Mouse (Mus musculus): Measurements from ENCODE around the gene Pak4.

The Pak4 gene

DNA sequence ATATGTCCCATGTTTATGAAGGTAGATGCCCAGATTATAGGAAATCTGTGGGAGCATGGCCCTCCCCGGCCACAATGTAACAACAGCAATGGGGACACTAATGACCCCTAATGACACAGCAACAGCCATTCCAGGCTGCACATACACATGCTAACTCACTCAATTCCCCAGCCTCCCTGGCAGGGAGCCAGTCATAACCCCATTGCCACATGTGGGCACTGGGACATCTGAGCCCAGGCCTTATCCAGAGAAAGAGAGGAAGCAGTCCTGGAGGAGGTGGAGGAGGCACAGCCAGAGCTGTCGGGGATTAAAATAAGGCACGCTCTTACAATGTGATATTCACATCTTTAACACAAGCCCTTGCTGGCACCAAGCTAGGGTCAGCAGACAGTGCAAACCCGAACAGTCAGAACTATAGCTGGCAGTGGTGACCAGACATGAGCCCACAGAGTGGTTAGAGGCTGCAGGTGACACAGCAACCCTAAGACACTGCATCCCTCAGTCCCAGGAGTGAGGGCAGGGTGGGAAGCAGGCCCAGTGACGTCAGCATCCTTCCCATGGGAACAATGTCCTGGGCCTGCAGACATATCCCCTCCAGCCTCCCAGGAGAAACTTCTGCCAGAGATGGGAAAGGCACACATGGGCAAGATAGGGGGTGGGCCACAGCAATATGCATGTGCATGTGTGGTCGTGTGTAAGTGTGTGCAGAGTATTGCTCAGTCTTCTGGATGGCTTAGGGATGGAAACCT, 11.1 kb downstream of the Pak4 start:
- DNase-seq = no peak

DNA sequence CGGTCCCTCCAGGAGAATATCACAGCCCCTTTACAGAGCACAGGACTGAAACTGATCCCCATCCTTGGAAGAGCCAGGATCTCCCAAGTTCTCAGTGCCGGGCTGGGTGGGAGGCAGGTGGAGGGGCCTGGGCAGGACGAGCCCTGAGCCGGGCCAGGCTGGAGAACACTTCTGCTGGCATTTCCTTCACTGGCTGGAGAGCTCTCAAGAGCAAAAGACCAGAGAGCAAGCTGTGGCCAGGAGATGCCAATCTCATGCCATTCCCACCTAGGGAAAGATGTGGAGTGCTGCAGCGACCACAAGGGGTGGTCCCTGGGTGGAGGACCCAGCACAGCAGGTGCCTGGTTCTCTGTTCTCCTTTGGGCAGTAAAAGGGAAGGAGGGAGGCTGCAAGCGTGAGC, 13.0 kb downstream of the Pak4 start:
- DNase-seq = no peak

DNA sequence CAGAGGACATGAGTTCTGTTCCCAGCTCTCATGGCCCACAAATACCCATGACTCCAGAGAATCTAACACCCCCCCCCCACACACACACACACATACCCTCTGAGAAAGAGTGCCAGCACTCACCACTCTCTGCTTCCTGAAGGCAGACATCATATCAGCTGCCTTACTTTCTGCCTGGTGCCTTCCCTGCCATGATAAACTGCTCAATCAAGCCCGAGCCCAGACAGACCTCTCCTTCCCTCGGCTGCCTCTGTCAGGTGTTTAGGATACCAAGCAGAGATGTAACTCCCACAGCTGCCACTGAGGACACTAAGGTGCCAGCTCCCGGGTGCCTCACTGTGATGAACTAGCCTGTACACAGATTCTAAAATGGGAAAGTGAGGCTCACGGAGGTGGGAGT, 13.5 kb downstream of the Pak4 start:
- DNase-seq = no peak

DNA sequence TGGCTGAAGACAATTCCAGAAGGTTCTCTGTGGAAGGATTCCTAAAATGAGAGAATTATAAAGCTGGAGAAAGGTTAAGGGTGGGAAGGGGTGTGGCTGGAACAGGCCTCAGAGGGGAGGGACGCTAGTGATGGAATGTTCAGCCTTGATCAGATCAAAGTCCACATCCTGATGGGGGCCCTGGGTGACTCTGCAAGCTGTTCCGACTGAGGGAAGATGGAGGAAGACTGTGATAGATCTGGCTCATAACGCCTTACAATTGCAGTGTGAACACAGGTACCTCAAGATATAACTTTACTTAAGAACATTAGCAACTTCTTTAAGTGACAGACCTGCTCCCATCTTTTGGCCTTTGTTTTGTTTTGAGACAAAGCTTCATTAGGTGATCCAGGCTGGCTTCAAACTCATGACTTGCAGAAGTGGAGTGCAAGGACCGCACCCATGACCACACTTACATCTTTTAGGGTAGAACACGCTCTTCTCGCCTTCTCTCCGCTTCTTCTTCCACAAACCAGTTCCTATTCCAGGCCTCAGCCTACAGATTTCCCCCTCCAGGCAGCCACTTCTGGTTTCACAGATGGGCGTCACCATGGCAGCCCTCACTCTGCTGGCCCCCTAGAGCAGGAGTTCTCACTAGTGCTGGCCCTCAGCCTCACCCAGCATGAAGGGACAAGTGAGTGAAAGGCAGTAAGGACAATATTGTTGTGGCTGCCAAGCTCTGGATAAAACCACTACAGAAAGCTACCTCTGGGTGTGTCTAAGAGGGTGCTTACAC, 14.2 kb downstream of the Pak4 start:
- no peak for DNase-seq

DNA sequence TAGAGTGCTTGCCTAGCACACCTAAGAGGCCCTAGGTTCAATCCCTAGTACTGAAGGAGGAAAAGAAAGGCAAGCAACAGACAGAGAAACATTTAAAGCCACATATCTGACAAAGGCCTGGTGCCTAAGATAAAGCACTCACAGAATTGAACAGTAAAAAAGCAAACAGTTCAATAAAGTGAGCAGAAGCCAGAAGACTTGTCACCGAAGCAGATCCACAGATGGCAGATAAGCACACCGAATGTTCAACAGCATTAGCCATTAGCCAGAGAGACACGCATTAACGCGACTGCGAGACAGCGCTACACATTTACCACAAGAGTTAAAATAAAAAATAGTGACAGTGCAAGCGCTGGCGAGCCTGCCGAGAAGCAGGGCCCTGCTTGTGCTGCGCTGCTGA, 15.1 kb downstream of the Pak4 start:
- DNase-seq = no peak

DNA sequence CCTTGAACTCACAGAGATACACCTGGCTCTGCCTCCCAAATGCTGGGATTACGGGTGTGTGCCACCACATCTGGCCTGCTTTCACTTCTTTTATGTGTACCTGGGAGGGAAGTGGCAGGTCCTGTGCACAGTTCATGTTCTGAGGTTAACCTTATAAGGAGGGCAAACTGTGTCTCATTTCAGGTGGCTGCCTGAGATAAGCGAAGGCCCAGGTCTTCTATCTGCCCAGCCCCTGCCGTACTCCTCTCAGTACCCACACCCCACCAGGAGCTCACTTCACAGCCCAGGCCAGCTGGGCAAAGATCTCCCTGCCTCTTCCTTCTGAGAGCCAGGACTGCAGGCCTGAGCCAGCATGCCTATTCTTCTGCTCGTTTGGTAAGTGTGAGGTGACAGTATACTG, 16.3 kb downstream of the Pak4 start:
- DNase-seq = no peak

DNA sequence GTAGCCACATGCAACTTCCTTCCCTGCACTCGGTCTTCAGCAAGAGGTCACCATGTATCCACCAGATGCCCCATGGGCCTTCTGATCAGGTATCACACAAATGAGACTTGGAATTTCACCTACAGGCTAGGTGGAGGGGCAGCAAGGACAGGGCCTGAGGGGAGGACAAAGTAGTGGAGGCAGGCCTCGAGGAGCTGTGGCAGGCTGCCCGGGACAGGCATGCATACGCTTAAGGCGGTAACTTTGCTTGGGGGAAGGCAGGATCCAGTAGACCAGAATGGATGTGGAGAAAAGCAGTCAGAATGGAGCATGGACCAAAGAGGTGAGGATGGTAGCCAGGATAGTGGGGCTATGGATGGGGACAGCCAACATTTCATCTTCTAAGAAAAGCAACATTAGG, 18.2 kb downstream of the Pak4 start:
- no peak for DNase-seq

DNA sequence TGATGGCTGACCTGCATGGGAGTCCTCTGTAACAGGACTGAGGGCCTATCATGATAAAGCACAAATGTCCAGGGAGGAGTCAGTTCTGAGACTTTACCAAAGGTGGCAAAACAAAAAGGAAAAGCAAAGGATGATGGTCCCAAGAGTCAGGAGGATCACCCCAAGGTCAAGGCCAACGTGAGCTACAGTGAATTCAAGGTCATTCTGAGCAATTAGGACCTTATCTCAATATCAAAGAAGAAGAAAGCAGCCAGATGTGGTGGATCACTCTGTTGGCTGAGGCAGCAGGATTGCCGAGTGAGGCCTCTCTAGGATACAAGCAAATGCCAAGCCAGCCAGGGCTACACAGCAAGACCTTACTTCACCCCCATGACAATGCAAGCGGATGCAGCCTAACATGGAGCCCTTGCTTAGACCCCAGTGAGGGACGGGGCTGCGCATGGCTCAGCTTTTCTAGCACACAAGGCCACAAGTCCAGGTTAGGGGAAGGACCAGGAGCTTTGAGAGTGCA, 19.4 kb downstream of the Pak4 start:
- DNase-seq = no peak

DNA sequence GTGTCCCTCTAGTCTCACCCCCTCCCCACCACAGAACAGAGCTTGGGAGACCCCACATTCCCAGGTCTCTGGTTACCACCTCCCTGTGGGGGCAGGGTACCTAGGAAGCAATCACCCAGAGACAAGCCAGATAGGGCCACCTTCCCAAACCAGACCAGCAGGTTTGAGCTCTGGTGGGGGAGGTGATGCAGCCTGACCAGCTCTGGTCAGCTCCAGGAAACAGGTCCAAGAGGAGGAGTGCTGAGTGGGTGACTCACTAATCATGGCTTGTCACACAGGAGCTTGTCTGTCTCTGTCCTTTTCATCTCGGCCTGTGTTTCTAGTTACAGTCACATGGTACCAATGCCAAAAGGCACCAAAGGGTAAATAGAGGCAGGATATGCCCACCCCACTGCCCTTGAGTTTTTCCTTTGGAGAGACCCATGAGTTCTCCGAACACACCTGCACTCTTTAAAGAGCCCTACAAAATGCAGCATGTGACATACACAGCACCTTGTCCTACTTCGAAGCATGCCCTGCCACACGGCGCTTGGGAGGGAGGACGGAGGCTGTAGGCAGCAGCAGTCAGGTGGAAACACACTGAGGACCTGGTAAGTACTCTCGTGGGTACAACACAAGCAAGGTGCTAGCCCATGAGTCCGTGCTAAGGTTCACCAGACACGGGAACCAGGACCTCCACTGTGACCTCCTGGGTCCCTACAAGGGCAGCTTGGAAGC, 20.0 kb downstream of the Pak4 start:
- no peak for DNase-seq

DNA sequence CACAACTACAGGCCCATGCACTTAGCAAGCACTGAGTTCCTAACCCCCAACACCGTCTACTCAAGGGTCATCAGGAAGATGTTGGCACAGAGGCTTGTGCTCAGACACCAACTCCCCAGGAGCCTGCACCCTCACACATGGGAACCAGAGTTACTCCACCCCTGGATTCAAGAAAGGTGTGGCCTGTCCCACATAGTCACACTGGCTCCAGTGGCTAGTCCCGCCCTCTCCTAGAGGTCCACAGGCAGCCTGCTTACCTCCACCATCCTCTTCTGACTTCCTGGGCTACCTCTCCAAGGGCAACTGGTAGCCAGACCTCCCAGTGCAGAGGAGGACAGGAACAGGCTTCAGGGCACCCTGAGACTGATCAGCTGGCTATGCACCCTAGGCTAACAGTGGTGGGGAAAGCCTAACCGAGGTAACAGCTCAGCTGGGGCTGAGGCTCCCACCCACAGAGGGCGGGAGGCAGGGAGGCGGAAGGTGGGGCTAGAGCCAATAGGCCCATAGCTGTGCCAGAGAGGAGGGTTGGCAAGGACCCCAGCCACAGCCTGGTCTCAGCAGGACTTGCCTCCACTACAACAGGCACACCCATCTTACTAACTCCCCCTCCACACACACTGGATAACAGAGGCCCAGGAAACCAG, 21.6 kb downstream of the Pak4 start:
- no peak for DNase-seq

DNA sequence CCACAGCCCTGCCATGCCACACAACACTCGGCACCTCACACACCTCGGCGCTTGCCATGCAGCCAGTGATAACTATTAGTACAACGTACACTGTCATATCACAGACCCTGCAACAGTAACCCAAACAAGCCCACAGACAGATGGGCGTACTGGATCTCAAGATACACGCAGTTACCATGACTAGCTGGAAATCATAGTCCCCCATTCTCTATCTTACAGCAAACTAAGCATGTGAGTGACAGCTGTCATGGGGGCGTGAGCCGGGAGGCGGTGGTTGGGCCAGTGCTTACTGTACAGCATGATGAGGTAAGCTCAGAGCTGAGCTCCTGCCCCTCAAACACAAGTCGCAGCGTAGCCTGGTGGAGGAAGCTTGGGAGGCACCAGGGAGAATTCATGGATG, 22.4 kb downstream of the Pak4 start:
- DNase-seq = no peak

DNA sequence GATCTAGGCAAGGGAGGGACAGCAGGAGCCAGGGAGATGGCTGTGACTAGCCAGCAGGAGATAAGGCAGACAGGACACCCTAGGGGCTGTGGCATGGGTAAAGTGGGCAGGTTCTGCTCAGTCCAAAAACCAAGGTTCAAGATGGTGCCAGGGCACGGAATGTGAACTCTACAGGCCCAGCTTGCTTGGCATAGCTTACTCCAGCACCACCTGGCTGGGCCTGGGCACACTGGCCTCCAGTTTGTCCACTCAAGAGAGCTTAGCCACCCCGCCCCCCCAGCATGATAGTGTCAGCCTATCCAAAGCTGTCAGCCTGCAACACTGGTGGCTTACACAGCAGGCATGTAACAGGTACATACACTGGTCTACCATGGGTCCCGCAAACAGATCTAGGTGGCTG, 24.7 kb downstream of the Pak4 start:
- no peak for DNase-seq

DNA sequence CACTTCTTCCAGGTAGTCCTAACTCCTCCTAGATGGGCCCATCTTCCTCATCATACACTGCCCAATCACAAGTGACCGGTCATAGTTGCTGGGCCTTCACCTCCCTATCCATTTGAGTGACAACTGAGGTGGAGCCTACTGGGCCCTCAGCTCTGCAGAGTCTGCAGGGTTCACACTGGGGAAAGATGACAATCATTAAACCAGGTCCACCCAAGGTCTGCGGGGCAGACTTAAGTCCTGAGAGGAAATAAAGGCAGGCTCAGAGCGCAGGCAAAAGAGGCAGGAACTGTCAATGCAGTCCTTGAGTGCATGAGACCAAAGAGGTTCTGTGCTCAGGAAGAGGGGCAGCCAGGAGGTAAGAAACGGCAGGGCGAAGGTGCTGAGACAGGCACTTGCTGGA, 25.3 kb downstream of the Pak4 start:
- no peak for DNase-seq

DNA sequence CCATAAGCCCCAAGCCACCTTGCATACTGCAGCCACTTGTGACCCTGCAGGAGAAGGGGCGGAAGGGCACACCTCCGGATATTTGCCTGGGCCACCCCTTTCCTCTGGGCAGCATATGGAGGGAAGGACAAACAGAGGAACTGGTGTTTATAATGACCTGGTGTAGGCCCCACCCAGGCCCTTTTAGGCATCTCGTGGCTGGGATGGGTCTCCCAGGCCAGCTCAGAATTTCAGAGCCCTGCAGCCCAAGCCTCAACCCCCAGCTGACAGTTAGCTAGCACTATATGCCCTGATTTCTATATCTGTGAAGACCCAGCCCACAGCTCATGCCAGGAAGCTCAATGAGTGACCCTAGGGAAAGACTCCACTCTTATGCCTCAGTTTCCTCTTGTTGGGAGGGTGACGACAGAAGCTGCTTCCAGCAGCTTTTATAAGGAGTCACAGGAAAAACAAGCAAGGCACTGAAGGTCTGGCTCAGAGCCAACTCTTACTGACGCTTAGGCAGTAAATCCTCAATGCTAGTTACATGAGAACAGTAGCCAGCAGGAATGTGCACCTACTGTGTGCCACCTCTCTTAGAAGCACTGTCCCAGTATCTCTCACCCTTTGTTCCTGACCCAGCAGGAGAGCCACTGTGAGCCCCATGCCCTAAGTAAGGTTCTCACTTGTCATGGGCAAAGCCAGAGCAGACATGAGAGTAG, 26.9 kb downstream of the Pak4 start:
- DNase-seq = no peak

DNA sequence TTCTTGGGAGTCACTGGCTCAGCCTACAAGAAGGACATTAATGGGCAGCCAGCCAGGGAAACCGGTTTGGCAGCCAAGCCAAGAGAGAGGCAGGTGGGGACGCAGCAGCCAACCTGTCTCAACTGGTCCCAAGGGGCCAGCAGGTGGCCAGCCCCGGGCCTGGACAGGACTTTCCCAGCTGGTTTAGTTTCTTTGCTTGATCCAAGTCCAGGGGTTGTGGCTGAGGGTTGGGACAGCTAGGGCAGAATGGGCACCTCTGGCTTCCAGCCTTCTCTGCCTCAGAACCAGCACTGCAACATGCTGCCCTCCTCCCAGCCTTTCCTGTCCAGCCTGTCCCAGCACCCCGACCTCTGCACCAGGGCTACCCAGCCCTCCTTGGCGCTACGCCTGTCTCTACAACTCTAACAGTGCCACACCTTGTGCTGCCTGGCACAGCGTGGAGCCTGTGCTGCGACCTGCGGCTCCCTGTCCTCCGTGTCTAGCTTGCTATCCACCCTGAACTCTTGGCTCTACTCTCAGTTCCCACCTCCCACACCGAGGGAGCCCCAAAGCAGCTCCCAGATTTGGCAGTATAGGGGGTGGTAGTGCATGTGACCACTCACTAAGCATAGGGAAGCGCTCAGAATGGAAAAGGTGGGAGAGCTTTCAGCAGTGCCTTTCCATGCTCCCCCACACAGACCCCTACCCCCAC, 27.5 kb downstream of the Pak4 start:
- no peak for DNase-seq

DNA sequence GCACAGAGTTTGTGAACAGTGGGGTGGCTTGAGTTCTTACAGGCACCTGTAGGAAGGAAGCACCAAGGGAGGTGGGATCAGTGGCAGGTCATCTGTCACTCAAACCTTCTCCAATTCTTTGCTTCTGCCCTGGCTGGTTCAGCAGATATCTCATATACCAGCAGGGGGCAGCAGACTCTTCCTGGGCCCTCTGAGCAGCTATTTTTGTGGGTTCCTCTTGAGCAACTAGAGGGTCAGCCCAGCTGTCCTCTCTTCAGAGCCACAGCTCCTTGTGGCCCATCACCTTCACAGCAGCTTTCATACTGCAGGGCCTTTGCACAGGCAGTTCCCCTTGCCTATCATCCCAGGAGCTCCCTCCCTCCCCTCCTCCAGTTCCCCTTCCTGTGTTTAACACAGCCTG, 29.7 kb downstream of the Pak4 start:
- DNase-seq = peak; percentile 75

DNA sequence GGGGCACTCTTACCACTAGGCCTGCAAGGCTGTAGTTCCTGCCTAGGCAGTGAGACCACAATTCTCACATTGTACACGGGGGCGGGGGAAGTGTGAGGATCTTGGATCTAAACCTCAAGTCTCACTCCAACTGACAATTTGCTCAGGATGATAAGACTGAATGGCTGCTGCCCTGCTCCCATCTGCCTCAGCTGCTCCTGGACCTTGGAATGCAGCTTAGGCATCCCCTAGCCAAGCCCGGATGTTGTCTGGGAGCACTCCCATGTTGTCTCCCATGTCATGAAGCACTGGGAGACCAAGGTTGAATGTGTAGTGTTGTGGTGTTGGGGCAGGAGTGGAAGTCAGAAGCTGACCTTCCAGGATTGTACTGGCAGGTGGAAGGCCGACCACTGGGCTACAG, 30.4 kb downstream of the Pak4 start:
- no peak for DNase-seq

DNA sequence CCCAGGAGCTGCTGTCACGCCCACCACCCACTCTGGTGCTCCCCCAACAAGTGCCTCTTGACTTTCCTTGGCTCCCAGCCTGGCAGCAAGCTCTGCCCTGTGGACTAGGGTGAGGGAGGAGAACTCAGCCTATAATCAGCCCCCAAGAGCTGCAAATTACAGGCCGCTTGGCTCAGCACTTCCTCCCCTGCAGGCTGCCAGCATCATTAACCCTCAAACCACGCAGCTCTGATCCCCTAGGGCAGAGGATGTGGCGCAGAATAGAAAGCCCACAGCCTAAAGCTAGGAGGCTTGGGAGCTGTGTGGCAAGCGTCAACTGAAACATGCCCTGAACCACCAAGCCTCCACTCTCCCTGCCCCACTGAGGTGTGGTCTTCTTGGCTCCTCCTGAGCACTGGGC, 32.6 kb downstream of the Pak4 start:
- no peak for DNase-seq

DNA sequence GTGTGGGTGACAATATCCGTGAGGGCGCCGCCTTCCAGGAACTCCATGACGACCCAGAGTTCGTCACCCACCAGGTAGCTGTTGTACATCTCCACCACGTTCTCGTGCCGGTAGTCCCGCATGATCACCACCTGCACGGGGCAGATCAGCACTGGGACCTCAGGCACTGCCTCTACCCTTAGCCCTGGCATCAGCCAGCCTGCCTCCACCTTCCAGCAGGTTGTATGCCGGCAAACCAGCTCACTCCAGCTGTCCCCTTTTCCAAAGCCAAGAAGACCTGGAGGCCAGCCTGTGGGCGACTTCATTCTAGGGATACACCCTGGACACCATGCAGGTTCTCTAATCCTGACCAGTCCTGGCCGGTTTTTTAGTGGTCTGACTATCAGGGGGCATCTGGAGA, 35.0 kb downstream of the Pak4 start:
- DNase-seq = no peak

DNA sequence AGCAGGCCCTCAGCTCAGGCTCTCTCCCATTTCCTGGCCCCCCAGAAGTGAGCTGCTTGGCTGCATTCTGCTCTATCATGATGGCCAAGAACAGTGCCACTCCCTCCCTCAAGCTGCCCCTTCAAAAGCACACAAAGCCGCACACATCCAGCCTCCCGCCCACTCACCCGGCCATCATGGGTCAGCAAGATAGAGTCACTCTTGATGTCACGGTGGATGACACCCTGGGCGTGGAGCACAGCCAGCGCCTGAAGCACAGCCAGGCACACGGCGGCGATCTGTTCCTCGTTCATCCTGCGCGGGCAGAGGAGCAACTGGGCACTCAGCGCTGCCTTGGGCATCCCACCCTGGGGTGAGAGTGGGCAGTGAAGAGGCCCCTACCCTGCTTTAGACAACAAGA, 35.6 kb downstream of the Pak4 start:
- no peak for DNase-seq

DNA sequence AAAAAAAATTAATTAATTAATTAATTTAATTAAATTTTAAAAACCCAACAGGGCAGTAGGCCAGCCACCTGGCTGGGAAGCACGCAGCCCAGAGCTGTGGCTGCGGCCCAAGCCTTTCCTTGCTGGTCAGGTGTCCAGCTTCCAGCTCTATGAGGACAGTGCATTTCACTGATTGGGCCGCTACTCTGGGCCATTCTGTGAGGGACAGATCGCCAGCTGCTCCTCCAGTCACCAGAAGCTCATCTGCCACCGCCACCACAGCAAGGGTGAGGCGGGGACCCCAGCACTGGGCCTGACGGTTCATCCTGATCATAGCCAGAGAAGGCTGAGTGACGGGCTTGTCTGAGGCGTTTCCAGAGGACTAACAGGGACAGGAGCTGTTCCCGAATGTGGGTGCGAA, 36.0 kb downstream of the Pak4 start:
- DNase-seq = no peak

DNA sequence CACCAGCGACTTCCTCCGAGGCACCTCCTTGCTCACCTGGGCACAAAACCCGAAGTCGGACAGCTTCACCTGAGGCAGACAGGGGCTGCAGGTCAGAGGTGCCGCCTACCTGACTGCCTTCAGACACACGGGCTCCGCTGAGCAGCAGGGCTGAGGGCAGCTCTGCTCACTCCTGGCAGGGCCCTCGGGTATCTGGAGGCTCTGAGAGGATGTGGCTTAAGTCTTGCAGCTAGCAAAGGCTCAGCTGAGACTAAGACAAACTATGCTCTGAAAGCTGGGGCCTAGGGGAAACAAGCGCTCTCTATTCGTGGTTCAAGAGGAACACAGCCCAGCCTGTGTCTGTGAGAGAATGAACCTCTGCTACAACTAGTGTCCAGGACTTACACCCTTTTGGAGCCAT, 37.1 kb downstream of the Pak4 start:
- no peak for DNase-seq

All from embryo, embryonic 11 days (tissue).